Mouse (Mus musculus): ENCODE data around the gene Lsamp. TPM values are rescaled to one million over a fixed set of nuclear protein-coding genes. Genes with fewer than 3 reads are reported as not detected.

Gene Lsamp
- polyA plus RNA-seq, 1 experiment from 2014 or later, result 1.3 TPM

DNA sequence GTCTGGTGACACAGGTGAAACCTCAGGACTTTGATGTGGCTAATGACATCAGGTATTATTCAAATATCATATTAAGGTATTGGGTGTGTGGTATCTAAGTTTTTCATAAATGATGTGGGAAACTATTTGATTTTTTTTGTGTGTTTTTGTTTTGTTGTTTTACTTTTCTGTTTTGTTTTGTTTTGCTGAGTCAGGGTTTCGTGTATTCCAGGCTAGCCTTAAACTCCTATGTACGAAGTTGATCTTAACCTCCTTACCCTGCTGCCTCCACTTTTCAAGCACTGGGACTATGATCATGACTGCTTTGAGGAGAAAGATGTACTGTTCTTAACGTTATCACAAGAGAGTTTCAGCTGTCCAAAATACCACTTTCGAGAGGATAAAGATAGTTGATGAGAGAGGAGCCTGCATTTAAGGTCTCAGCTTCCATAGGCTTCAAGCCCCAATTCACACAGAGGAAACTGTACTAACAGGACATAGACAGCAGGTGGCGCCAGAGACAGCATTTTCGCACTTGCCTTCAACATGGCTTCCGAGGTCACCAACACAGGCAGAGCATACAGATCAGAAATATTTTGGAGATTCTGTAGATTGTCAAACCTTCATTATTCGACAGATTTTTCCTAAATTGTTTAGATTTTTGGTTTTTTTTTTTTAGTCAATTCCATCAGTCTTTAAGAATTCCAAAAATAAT is 2185.4 kb downstream of the Lsamp start:
- WGBS, result 22% methylated on average over 8 of the region's 8 CpGs
- peak; percentile 42 for DNase-seq (ENCODE audit: low spot score)
- ATAC-seq (replicated peaks; ENCODE audit: low FRiP score), result no peak

GRCm38 (mm10) chr16:42172476-42172875 is 2188.3 kb downstream of the Lsamp start:
- Histone ChIP-seq H3K9ac (ENCODE audit: low read depth, low read length) (no peak overlapping the region), H3K27ac (ENCODE audit: low read depth, low read length) (no peak overlapping the region), H3K36me3 (ENCODE audit: control insufficient read depth, insufficient read depth, low read length) (no peaks in the 10 kb centered on the region), H3K4me3 (ENCODE audit: low read depth, low read length) (no peak overlapping the region), H3K27me3 (replicated peaks; ENCODE audit: control insufficient read depth, insufficient read depth, low read length) (no peaks in the 10 kb centered on the region), H3K4me2 (no peak overlapping the region), H3K9me3 (ENCODE audit: control insufficient read depth, low read length) (no peaks in the 10 kb centered on the region), H3K4me1 (replicated peaks; ENCODE audit: control insufficient read depth, insufficient read depth, low read length) (no peaks in the 10 kb centered on the region)
- ATAC-seq (replicated peaks; ENCODE audit: low FRiP score) (no peak), DNase-seq (ENCODE audit: low spot score) (no peak)
- WGBS, result 31% methylated on average over 11 of the region's 11 CpGs

More for the DNA sequence above, 2185.4 kb downstream of the Lsamp start:
- Histone ChIP-seq H3K9ac (ENCODE audit: low read depth, low read length) (no peak overlapping the region), H3K4me1 (replicated peaks; ENCODE audit: control insufficient read depth, insufficient read depth, low read length) (no peaks in the 10 kb centered on the region), H3K4me3 (ENCODE audit: low read depth, low read length) (no peak overlapping the region), H3K9me3 (ENCODE audit: control insufficient read depth, low read length) (no peaks in the 10 kb centered on the region), H3K27ac (ENCODE audit: low read depth, low read length) (no peak overlapping the region), H3K36me3 (ENCODE audit: control insufficient read depth, insufficient read depth, low read length) (no peaks in the 10 kb centered on the region), H3K4me2 (no peak overlapping the region), H3K27me3 (replicated peaks; ENCODE audit: control insufficient read depth, insufficient read depth, low read length) (no peaks in the 10 kb centered on the region)

GRCm38 (mm10) chr16:42178866-42179265 is 2194.7 kb downstream of the Lsamp start:
- Histone ChIP-seq H3K27me3 (replicated peaks; ENCODE audit: control insufficient read depth, insufficient read depth, low read length) (no peaks in the 10 kb centered on the region), H3K27ac (ENCODE audit: low read depth, low read length) (no peak overlapping the region), H3K36me3 (ENCODE audit: control insufficient read depth, insufficient read depth, low read length) (no peaks in the 10 kb centered on the region), H3K9me3 (ENCODE audit: control insufficient read depth, low read length) (no peaks in the 10 kb centered on the region), H3K4me2 (no peak overlapping the region), H3K4me3 (ENCODE audit: low read depth, low read length) (no peak overlapping the region), H3K9ac (ENCODE audit: low read depth, low read length) (no peak overlapping the region), H3K4me1 (replicated peaks; ENCODE audit: control insufficient read depth, insufficient read depth, low read length) (no peaks in the 10 kb centered on the region)
- DNase-seq (ENCODE audit: low spot score) (no peak), ATAC-seq (replicated peaks; ENCODE audit: low FRiP score) (no peak)
- WGBS, result 73% methylated on average over 3 of the region's 3 CpGs

DNA sequence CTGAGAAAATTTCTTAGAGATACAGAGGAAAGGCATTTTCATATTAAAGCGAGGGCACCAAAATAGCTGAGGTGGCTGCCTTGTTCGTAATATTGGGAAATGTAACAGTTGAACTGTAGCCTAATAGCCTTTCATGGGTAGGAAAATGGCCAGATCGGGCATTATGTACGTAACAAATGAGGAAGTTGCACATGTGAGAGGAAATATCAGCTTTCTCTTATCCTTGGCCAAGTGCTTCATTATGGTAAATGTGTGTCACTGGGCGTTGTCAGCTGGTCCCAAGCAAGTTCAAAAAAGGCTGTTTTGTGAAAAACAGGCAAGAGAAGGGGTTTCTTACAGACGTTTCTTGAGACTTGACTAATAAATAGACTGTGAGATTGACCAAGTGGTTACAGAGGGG is 2195.9 kb downstream of the Lsamp start:
- WGBS, result 65% methylated on average over 6 of the region's 6 CpGs
- Histone ChIP-seq H3K27me3 (replicated peaks; ENCODE audit: control insufficient read depth, insufficient read depth, low read length) (no peaks in the 10 kb centered on the region), H3K4me2 (no peak overlapping the region), H3K9me3 (ENCODE audit: control insufficient read depth, low read length) (no peaks in the 10 kb centered on the region), H3K4me3 (ENCODE audit: low read depth, low read length) (no peak overlapping the region), H3K36me3 (ENCODE audit: control insufficient read depth, insufficient read depth, low read length) (no peaks in the 10 kb centered on the region), H3K4me1 (replicated peaks; ENCODE audit: control insufficient read depth, insufficient read depth, low read length) (no peaks in the 10 kb centered on the region), H3K27ac (ENCODE audit: low read depth, low read length) (no peak overlapping the region), H3K9ac (ENCODE audit: low read depth, low read length) (no peak overlapping the region)
- ATAC-seq (replicated peaks; ENCODE audit: low FRiP score), result no peak
- DNase-seq (ENCODE audit: low spot score), result no peak

DNA sequence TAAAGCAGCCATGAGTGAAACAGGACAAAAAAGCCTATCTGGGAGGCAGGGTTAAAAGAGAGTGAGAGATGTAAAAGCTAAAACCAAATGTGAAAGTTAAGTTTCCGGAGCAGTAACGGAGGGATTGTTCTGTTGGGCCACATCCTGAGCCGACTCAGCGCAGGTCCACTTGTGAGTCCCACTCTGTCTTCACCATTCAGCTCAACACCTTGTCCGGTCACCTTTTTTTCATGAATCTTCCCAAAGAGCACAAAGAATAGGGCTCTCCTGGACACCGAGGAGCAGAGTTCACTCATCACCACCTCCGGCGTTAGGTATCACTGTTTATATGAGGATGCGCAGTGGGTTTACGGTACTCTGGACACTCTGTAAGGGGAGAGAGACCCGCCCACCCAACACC is 2196.3 kb downstream of the Lsamp start:
- no peak for ATAC-seq (replicated peaks; ENCODE audit: low FRiP score)

GRCm38 (mm10) chr16:42189431-42190081 is 2205.4 kb downstream of the Lsamp start:
- Histone ChIP-seq H3K9me3 (ENCODE audit: control insufficient read depth, low read length) (no peaks in the 10 kb centered on the region), H3K27me3 (replicated peaks; ENCODE audit: control insufficient read depth, insufficient read depth, low read length) (no peaks in the 10 kb centered on the region), H3K4me1 (replicated peaks; ENCODE audit: control insufficient read depth, insufficient read depth, low read length) (no peaks in the 10 kb centered on the region), H3K27ac (ENCODE audit: low read depth, low read length) (no peak overlapping the region), H3K36me3 (ENCODE audit: control insufficient read depth, insufficient read depth, low read length) (no peaks in the 10 kb centered on the region), H3K9ac (ENCODE audit: low read depth, low read length) (0 out of 2 replicates have a peak overlapping the region, but pooled peaks have one; percentile 44), H3K4me3 (ENCODE audit: low read depth, low read length) (peak overlapping the region; percentile 44; the same call in 1 of the 2 replicates), H3K4me2 (peak overlapping the region; percentile 63)
- ATAC-seq (replicated peaks; ENCODE audit: low FRiP score) (no peak; the same call in 1 of the 2 replicates), DNase-seq (ENCODE audit: low spot score) (no peak)
- 44% methylated on average over 14 of the region's 14 CpGs for WGBS

More for the DNA sequence above, 2196.3 kb downstream of the Lsamp start:
- H3K4me3 ChIP-seq (ENCODE audit: low read depth, low read length), result no peak overlapping the region
- H3K36me3 ChIP-seq (ENCODE audit: control insufficient read depth, insufficient read depth, low read length), result no peaks in the 10 kb centered on the region
- no peak for DNase-seq (ENCODE audit: low spot score)
- no peaks in the 10 kb centered on the region for H3K4me1 ChIP-seq (replicated peaks; ENCODE audit: control insufficient read depth, insufficient read depth, low read length)
- WGBS, result 92% methylated on average over 11 of the region's 11 CpGs
- H3K4me2 ChIP-seq, result no peak overlapping the region
- no peak overlapping the region for H3K27ac ChIP-seq (ENCODE audit: low read depth, low read length)
- H3K9ac ChIP-seq (ENCODE audit: low read depth, low read length), result no peak overlapping the region
- H3K9me3 ChIP-seq (ENCODE audit: control insufficient read depth, low read length), result no peaks in the 10 kb centered on the region
- no peaks in the 10 kb centered on the region for H3K27me3 ChIP-seq (replicated peaks; ENCODE audit: control insufficient read depth, insufficient read depth, low read length)

DNA sequence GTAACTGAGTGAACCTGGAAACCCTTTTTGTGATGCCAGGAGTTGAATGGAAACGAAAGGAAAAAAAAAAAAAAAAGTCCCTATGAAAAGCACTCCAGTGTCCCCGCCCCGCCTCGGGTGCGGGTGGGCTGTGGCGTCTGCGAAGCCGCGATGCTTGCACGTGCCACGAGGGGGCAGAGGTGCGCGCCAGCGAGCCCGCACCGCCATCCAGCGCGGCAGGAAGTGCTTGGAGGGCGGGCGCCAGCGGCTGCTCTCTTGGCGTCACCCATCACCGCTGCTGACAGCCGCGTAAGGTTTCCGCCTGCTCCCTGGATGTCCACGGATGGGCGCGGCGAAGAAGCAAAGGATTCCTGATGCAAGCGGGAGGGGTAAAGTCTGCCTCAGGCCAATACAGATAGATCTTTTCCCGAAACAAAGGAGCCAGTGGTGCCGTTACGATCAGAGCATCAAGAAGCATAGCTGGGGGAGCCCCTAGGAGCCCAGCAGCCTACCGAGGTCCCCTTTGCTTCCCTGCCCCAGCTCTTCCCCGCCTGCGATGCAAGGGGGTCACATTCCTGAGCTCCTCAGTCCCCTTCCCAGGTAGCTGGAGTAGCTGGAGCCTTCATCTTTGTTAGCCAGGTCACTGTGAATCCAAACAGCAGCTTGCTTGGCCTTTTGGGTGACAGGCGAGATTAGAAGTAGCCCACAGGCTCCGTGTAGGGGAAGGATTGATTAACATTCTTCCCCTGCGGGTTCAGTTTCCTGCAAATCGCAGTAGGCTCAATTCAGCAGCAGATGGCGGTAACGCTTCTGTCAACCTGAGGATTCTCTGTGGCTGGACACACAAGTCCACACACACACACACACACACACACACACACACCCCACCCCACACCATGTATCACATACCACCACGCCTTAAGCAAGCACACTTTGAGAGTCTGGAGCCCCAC is 2206.2 kb downstream of the Lsamp start:
- no peaks in the 10 kb centered on the region for H3K36me3 ChIP-seq (ENCODE audit: control insufficient read depth, insufficient read depth, low read length)
- WGBS, result 1% methylated on average over 44 of the region's 44 CpGs
- DNase-seq (ENCODE audit: low spot score), result peak; percentile 76
- H3K27ac ChIP-seq (ENCODE audit: low read depth, low read length), result peak overlapping the region; percentile 2; the same call in 1 of the 2 replicates
- peak overlapping the region; percentile 44 for H3K4me3 ChIP-seq (ENCODE audit: low read depth, low read length)
- no peaks in the 10 kb centered on the region for H3K4me1 ChIP-seq (replicated peaks; ENCODE audit: control insufficient read depth, insufficient read depth, low read length)
- H3K9ac ChIP-seq (ENCODE audit: low read depth, low read length), result peak overlapping the region; percentile 44
- peak overlapping the region; percentile 63 for H3K4me2 ChIP-seq
- ATAC-seq (replicated peaks; ENCODE audit: low FRiP score), result peak; percentile 89
- H3K9me3 ChIP-seq (ENCODE audit: control insufficient read depth, low read length), result no peaks in the 10 kb centered on the region
- H3K27me3 ChIP-seq (replicated peaks; ENCODE audit: control insufficient read depth, insufficient read depth, low read length), result no peaks in the 10 kb centered on the region
